Mouse (Mus musculus) urinary bladder, postnatal 25 days (tissue): ENCODE results near the gene Amelx.

Experiments used
- DNase-seq: peaks from one replicate; pipeline ENCODE4 v3.0.0; 2022; ENCODE audit warnings: low spot score

Gene Amelx

GRCm38 (mm10) chrX:169187100-169187499 lies at the start of gene Amelx:
TSS of gene Amelx (minus strand) at chrX:169187200.
- DNase-seq = no peak

DNA sequence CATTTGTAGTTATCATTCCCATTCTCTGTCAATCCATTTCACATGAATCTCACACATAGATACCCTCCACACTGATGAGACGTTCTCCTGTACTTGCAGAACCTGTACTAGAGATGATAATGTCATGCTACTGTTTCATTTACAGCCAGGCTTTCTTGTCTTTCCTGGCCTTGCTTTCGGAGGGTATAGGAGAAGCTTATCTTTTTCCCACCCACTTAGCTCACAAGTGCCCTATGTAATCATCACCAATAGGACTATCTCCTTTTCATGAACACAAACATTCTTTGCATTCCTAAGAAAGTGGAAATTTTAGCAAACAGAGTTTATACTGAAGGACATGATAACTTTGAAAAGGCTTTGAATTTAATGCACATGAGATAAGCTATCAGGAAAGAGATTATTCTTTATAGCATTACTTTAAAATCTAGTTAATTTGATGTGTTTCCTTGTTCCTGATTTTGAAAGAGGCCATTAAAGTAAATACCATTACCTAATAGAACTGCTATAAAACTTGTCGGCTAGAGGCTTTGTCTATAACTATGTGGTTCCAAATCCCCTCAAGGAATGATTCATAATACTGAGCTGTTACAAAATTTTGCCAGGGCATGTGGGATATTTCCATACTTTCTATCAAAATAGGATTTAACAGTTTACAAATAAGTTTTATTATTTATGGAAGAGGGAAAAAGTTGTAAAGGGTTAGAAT lies 35.5 kb upstream of the Amelx start:
- DNase-seq = no peak

- no peak for DNase-seq
Measured at GRCm38 (mm10) chrX:169220064-169220463, 33.1 kb upstream of the Amelx start.

DNA sequence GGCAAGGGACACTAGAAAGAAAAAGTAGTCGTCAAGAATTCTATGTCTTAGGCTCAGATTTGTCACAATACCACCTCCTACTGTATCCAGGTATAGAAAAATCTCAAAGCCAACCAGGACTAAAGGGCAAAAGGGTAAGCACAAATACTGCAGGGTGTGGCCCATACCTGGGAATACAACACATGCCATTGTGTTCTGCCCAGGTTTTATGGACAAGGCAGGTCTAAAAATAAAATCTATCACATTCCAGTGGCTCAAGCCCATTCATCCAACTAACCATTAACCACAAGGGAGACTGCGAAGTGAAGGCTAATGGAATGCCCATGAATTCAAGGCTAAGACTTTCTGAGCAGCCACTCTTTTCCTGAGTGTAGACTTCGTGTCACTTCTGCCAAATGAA lies 23.0 kb upstream of the Amelx start:
- DNase-seq = no peak

- DNase-seq = no peak
Measured at GRCm38 (mm10) chrX:169178634-169179033, 8.4 kb downstream of the Amelx start.

GRCm38 (mm10) chrX:169173796-169174195 lies 13.2 kb downstream of the Amelx start:
- DNase-seq = no peak

DNA sequence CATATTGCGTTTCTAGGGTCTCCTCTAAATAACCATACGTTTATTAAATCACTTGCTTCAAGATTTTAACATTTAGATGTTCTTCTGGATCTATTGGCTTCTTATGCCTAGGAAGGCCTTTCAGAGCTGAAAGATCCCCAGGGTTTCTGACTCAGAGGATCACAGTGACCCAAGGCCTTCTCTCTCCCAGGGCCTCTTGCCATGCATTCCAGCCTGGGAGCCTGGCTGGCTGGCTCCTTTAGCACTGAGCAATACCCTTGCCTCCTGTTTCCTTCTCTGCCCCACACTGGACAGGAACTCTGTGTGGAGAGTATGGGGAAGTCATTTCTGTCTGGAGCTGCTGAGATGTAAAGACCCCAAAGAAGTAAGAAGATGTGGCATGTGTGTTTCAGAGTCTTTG lies 16.0 kb downstream of the Amelx start:
- no peak for DNase-seq

GRCm38 (mm10) chrX:169158385-169158784 lies 28.6 kb downstream of the Amelx start:
- DNase-seq = no peak

- DNase-seq = no peak
Measured at GRCm38 (mm10) chrX:169153805-169154204, 33.2 kb downstream of the Amelx start.

DNA sequence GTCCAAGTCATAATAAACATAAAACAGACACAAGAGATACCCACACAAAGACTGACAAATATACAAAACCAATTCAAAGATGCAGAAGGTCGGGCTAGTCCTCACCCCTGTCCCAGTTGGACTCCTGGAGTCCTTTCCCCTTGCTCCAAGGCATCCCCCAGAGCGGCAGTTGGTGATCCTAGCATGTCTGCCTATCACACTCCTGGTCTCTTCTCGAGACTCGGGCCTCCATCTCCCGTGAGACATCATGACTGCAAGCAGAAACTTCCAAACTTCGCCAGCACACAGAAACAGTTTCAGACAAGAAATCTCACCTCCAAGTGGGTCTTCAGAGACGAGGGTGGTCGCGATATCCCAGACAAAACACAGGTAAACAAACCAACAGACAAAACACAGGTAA lies 46.5 kb downstream of the Amelx start:
- DNase-seq = no peak

GRCm38 (mm10) chrX:169139758-169140157 lies 47.2 kb downstream of the Amelx start:
- DNase-seq = no peak
